Mouse (Mus musculus): Measurements from ENCODE around the gene Iqca.
A peak's percentile ranks its signal among the peaks of the same experiment; 100 is the strongest.

The Iqca gene

GRCm38 (mm10) chr1:90132402-90132801 is 20.8 kb downstream of the Iqca start:
- no peak for DNase-seq (ENCODE audit: low read depth, low spot score)

DNA sequence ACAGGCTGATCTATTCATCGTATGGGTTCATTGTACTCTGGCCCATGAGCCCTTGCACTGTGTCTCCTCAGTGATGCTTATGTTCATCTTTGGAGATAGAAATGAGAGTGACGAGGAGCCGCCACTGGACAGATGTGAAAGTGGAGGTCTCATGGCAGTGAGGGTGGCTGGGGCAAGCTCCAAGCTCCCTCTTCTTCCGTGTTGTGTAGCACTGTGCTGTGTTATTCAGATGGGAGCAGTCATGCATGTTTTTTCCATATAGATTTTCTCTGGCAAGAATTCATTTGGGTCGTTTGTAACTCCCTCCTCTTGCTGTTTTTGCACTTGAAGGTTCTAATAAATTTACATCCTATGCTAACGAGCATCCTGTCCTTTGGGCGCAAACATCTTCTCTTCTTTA is 21.2 kb downstream of the Iqca start:
- DNase-seq (ENCODE audit: low read depth, low spot score) = no peak

DNA sequence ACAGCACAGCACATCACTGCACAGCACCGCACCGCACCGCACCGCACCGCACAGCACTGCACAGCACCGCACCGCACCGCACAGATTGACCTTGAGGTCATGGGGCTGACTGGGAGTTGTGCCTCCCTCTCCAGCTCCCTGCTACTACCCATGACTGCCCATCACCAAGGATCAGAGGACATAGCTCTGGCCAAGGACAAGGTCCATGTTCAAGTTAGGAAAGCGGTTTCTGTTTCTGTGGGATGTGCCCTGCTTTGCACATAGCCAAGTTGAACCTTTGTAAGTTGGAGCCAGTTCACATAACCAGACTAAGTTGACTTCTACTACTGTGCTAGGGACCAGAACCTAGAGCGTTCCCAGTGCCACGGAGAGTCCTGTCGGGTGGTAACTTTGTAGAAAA is 28.6 kb downstream of the Iqca start:
- no peak for DNase-seq (ENCODE audit: low read depth, low spot score)

DNA sequence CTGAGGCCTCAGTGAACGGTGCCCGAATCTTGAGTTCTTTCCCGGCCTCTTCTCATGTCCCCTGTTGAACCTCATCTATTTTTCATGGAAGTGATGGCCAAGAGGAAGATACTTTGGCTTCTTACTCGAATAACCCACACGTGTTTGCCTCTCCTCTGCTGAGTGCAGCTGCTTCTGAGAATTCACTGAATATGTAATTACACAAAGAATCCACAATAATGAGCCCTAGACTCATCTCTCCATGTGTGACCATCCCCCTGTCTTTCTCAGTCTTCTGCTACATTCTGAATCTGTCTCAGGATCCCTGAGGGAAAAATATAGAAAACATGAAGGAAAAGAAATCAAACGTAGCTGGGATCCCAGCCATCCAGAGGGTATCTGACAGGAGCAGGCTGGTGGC is 32.5 kb downstream of the Iqca start:
- DNase-seq (ENCODE audit: low read depth, low spot score) = no peak

- DNase-seq (ENCODE audit: low read depth, low spot score) = no peak
Observed at GRCm38 (mm10) chr1:90119214-90119613, 34.0 kb downstream of the Iqca start.

GRCm38 (mm10) chr1:90117207-90117606 is 36.0 kb downstream of the Iqca start:
- DNase-seq (ENCODE audit: low read depth, low spot score) = no peak

DNA sequence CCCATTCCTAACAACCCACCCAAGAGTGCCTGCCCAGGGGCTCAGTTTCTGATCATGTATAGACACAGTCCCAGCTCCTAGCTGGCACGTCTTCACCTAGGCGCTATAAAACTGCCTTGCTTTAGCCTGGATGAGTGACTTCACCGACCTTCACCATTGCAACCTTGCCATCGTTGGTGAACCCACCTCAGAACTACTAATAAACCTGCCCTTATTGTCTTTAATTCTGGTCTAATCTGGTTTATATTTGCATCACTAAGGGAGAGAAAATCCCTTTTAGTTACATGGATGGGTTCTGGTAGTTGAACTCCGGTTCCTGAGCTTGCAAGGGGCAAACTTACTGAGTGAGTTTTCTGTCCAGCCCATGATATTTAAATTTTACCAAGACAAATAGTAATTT is 38.6 kb downstream of the Iqca start:
- DNase-seq (ENCODE audit: low read depth, low spot score) = peak; percentile 67

GRCm38 (mm10) chr1:90113655-90114244 is 39.5 kb downstream of the Iqca start:
- peak; percentile 57 for DNase-seq (ENCODE audit: low read depth, low spot score)

GRCm38 (mm10) chr1:90112669-90113068 is 40.5 kb downstream of the Iqca start:
- DNase-seq (ENCODE audit: low read depth, low spot score) = no peak

GRCm38 (mm10) chr1:90111198-90111839 is 41.9 kb downstream of the Iqca start:
- DNase-seq (ENCODE audit: low read depth, low spot score) = no peak

DNA sequence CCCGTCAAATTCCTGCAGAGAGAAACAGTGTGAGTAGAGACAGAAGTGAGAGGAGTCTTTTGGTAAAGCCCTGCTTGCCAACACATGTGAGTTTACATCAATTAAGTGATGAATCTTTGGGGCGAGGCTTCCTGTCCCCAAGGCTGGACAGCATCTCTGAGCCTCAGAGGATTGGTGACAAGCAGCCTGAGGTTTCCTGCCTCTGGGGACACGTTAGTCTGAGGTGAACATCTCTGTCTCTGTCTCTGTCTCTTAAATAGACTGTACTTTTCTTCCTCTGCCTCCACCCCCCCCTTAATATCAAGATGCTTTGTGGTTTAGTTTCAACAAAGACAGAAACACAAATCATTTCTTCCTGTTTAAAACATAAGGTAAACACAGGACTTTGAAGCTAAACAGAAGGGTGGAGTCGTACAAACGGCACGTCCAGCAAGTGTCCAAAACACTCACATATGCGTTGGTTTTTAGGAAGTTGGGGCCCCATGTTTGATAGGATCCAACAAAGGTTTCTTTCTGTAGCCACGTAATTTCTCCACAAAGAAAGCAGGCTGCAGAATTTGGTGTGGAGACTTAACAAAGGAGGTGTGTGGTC is 49.2 kb downstream of the Iqca start:
- DNase-seq (ENCODE audit: low read depth, low spot score) = no peak

DNA sequence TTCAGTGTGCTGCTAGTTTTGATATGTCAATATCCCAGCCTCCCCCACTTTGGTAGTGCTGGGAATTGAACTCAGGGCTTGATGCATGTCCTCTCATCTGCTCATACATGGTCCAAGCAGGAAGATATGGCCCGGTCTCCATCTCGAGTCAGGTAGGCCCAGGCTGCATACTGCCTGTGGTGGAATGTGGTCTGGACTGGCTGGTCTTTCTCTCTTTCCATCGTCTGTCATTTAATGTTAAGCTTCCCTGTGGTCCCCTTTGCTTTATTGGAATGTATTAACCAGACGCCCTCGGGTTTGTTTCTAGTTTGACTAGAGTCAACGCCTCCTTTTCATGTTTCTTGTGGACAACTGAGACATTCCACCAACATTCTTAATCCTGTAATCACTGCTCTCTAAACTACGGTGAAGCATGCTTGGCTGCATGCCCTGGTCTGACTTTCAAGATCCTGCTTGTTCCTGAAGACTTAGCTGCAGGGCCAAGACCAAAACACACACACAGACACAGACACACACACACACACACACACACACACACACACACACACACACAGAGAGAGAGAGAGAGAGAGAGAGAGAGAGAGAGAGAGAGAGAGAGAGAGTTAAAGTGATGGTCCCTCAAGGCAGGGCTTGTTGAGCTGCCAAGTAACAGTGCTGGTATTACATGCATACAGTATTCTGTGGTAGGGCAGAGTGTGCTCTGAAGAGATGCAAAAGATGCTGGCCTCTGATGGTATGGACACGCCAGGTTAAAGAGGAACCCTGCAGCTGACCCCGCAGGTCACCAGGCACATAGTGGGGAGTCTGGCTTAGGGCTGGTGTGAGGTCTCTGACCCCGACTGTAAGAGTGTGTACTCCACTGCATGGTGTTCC is 52.6 kb downstream of the Iqca start:
- no peak for DNase-seq (ENCODE audit: low read depth, low spot score)

DNA sequence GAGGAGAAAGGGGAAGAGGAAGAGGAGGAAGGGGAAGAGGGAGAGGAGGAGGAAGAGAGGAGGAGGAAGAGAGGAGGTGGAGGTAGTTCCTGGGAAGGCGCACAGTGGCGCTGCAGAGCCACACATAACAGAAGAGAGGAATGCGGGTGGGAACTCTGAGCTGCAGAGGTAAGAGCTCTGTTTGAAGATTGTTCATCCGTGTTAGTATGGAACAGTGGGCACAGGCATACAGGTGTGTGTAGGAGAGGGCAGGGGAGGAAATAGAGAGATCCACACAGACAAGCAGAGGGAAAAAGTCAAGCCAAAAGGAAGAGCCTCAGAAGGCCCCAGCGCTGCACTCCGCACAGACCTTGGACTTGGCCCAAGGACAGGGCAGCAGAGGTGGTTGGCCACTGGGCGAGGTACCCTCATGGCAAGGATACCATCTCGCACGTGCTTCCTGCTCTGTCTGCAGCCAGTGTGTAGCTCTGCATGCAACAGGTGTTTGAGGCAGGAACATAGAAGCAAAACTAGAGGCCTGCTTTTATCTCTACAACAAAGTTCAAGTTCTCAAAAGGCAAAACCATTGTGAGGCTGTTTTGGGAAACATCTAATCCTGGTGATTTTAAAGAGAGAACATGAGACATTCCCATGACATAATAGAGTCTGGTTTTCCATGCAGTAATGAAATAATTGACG is 60.2 kb downstream of the Iqca start:
- no peak for DNase-seq (ENCODE audit: low read depth, low spot score)

DNA sequence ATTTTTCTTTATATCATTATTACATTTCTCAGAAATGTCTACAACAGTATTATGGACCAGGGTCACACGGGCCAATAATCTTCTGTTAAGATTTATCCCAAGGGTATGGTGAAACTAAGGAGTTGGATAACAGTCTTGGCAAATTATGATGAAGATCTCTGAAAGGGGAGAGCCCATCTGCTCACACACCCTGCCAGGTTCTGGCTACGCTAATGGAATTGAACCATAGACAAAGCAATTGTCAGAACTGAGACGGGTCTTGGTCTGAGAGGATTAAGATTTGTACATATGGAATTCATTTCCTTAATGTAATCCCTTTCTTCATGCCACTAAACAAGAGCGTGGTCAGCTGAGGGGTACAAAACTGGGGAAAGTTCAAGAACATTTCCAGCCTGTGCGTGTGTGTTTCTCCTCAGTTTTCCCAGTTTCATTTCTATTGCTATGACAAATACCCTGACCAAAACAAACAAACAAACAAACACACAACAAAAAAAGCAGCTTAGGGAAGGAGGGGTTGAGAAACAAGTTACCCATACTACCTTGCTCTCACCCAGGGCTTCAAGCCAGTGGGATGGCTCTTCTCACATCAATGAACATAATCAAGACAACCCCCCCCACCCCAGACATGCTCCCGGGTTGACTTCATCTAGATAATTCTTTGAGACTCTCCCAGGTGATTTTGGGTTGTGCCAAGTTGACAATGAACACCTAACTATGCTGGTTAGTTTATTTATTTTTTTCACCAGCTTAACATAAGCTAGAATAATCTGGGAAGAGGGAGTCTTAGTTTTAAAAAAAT is 64.8 kb downstream of the Iqca start:
- no peak for DNase-seq (ENCODE audit: low read depth, low spot score)

- no peak for DNase-seq (ENCODE audit: low read depth, low spot score)
Observed at GRCm38 (mm10) chr1:90086461-90086860, 66.7 kb downstream of the Iqca start.

- DNase-seq (ENCODE audit: low read depth, low spot score) = no peak
Observed at GRCm38 (mm10) chr1:90085526-90086157, 67.6 kb downstream of the Iqca start.

DNA sequence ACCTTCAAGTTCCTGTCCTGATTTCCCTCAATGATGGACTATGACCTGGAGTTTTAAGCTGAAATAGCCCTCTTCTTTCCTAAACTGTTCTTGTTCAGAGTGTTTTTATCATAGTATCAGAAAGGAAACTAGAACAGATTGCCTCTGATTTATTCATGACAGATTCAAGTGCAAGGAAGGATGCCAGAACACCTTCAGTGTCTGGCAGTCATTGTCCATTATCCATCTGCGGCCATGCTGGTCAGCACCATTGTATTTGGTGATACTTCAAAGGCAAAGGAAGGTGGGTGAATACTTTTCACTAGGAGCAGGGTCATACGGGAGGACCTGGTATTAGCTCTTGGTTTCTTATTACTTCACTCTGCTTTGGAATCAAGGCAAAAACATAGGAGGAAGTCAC is 76.9 kb downstream of the Iqca start:
- no peak for DNase-seq (ENCODE audit: low read depth, low spot score)

GRCm38 (mm10) chr1:90074779-90075178 is 78.4 kb downstream of the Iqca start:
- no peak for DNase-seq (ENCODE audit: low read depth, low spot score)

DNA sequence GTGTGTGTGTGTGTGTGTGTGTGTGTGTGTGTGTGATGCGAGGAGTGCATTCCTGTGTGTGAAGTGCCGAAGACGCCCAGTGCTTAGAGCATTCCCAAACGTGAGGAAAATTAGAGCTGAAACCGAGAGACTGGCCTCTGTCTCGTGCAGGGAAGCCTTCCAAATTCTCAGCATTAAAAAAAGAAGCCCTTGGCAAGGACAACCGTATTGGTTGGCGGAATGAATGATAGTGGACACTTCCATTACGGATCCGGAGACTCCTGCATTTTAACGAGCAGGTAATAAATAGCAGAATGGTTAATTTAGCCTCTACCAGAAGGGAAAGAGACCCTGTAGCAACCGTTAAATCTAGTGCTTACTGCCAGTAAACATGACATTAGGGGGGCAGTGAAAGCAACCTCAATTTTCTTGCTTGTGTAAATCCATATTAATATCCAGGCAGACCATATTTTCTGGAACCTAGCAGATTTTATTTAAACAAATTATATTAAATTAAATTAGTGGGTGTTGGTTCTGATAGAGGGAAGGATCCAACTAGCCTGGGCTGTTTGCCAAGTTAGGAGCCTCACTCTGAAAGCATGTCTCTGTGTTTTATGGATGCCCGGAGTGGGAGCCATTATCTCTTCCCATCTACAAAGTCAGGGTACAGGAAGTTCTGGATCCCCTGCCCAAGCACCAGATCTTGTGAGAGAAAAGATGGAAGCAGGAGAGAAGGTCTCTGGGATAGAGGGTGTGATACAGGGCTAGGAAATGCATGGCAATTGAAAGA is 81.2 kb downstream of the Iqca start:
- no peak for DNase-seq (ENCODE audit: low read depth, low spot score)

GRCm38 (mm10) chr1:90060599-90060998 is 92.6 kb downstream of the Iqca start:
- peak; percentile 74 for DNase-seq (ENCODE audit: low read depth, low spot score)
